Mouse (Mus musculus) ES-Bruce4 (cell line): Measurements from ENCODE around the gene Slamf9.

Experiments
- EP300 ChIP-seq: IDR thresholded peaks from 2 replicates; pipeline ENCODE4 v1.6.1; 2011; ENCODE audit warnings: low read depth, low read length; ENCODE audit not compliant: insufficient read depth
- POLR2A ChIP-seq: IDR thresholded peaks from one replicate; pipeline ENCODE4 v1.8.1; 2011; ENCODE audit warnings: low read length; ENCODE audit not compliant: insufficient read depth

GRCm38 (mm10) chr1:172456001-172456677, 19.0 kb upstream of the Slamf9 start:
- no peak for TF ChIP-seq EP300
- no peak for TF ChIP-seq POLR2A
